Mouse (Mus musculus) erythroblast, embryonic 14.5 days (primary cell): Measurements from ENCODE around the gene Ppm1h. TPM values are rescaled to one million over a fixed set of nuclear protein-coding genes. Genes with fewer than 3 reads are reported as not detected.

Experiments used
- H3K27me3 ChIP-seq: 2 replicates; pipeline ENCODE4 v1.6.1; 2012; ENCODE audit warnings: inconsistent platforms; ENCODE audit not compliant: control insufficient read depth
- H3K36me3 ChIP-seq: 2 replicates; pipeline ENCODE4 v1.6.1; 2012; ENCODE audit warnings: mild to moderate bottlenecking, inconsistent platforms; ENCODE audit not compliant: control insufficient read depth
- H3K4me1 ChIP-seq: 2 replicates; pipeline ENCODE4 v1.6.1; 2012; ENCODE audit warnings: inconsistent platforms; ENCODE audit not compliant: control insufficient read depth
- H3K4me3 ChIP-seq: replicated peaks from 2 replicates; pipeline ENCODE3; 2012; ENCODE audit warnings: moderate library complexity, mild to moderate bottlenecking, inconsistent platforms
- H3K9me3 ChIP-seq: 2 replicates; pipeline ENCODE4 v1.6.1; 2012; ENCODE audit warnings: low read length, inconsistent platforms, mixed read lengths; ENCODE audit not compliant: control insufficient read depth
- GATA1 ChIP-seq: IDR thresholded peaks from 2 replicates; pipeline ENCODE4 v1.6.1; 2012; ENCODE audit warnings: low read length, inconsistent platforms, mixed read lengths
- TAL1 ChIP-seq: IDR thresholded peaks from 3 replicates; pipeline ENCODE4 v1.6.1; 2012; ENCODE audit warnings: low read length, inconsistent platforms, mixed read lengths
- polyA plus RNA-seq: library from polyadenylated mRNA; stranded (reverse); fragments of >175 nt; gene quantifications from 2 replicates; pipeline ENCODE4 v1.2.3, GENCODE M21; 2012

Gene Ppm1h
- polyA plus RNA-seq, 1 experiment: not detected

- no peaks in the 10 kb centered on the region for H3K36me3 ChIP-seq
- peaks cover 6% of the 10 kb centered on the region for H3K9me3 ChIP-seq
- H3K4me3 ChIP-seq: no peak overlapping the region
- H3K27me3 ChIP-seq: peaks cover 3% of the 10 kb centered on the region
- peaks cover 5% of the 10 kb centered on the region for H3K4me1 ChIP-seq
- TF ChIP-seq TAL1: no peak
- TF ChIP-seq GATA1: no peak
Measured at GRCm38 (mm10) chr10:122805866-122806265, 127.3 kb downstream of the Ppm1h start.

DNA sequence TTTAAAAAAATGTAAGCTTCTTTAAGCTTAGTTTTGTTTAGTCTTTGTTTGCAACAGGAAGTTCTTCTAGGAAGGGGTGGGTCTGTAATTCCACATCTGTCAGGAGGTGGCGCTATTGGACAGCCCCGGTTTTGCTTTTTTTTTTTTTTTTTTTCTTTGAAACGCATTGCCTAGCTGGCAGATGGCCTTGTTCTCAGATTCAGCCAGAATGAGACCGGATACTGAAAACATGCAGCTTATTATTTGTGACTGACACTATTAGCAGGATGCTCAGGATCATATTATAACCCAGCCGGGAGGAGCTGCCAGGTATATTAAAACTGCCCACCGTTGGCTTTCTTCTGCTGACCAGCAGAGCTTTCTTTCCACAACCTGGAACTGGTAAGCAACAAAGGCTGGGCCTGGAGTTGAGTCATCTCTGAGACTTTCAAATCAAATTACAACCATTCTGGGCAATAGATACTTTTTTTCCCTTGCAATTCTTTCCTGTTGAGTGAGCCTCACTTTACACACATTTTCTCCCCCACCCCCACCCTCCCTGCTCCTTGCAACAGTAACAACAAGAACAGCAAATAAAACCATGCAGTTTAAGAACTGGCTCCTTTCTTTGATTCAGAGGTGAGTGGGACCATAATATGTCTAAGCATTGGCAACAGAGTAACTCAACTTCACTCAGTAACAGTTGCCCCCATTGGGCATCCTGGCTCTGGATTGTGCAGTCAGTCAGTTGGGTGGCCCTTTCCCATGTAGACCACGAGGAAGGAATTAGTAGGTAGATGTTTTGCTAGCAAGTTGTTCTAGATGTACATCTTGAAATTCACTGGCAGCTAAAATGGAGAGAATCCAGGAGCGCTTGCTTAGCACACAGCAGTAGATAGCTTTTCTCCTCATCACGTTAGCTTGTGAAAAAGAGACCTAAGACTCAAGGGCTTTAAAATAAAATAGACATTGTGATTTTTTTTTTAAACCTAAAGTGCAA, 128.9 kb downstream of the Ppm1h start:
- H3K9me3 ChIP-seq: peaks cover 6% of the 10 kb centered on the region
- TF ChIP-seq TAL1: no peak
- no peak for TF ChIP-seq GATA1
- no peaks in the 10 kb centered on the region; the same call in 1 of the 2 replicates for H3K27me3 ChIP-seq

GRCm38 (mm10) chr10:122808186-122808585, 129.6 kb downstream of the Ppm1h start:
- Histone ChIP-seq H3K36me3 (no peaks in the 10 kb centered on the region), H3K9me3 (peaks cover 6% of the 10 kb centered on the region), H3K27me3 (no peaks in the 10 kb centered on the region), H3K4me1 (no peaks in the 10 kb centered on the region), H3K4me3 (no peak overlapping the region)
- TF ChIP-seq GATA1: no peak
- no peak for TF ChIP-seq TAL1

More for the DNA sequence above, 128.9 kb downstream of the Ppm1h start:
- Histone ChIP-seq H3K4me3 (no peak overlapping the region), H3K36me3 (no peaks in the 10 kb centered on the region), H3K4me1 (peaks cover under 1% of the 10 kb centered on the region; the same call in 1 of the 2 replicates)

- H3K9me3 ChIP-seq: peaks cover 2% of the 10 kb centered on the region
- TF ChIP-seq GATA1 (no peak), TAL1 (no peak)
Measured at GRCm38 (mm10) chr10:122809851-122810250, 131.3 kb downstream of the Ppm1h start.

GRCm38 (mm10) chr10:122815094-122815493, 136.5 kb downstream of the Ppm1h start:
- no peaks in the 10 kb centered on the region for H3K36me3 ChIP-seq
- H3K4me1 ChIP-seq: no peaks in the 10 kb centered on the region
- no peak for TF ChIP-seq GATA1
- TF ChIP-seq TAL1: no peak
- H3K9me3 ChIP-seq: peaks cover 3% of the 10 kb centered on the region
- H3K4me3 ChIP-seq: no peak overlapping the region
- no peaks in the 10 kb centered on the region for H3K27me3 ChIP-seq

More at GRCm38 (mm10) chr10:122809851-122810250, 131.3 kb downstream of the Ppm1h start:
- H3K27me3 ChIP-seq: no peaks in the 10 kb centered on the region
- H3K4me1 ChIP-seq: no peaks in the 10 kb centered on the region
- no peaks in the 10 kb centered on the region for H3K36me3 ChIP-seq
- no peak overlapping the region for H3K4me3 ChIP-seq

DNA sequence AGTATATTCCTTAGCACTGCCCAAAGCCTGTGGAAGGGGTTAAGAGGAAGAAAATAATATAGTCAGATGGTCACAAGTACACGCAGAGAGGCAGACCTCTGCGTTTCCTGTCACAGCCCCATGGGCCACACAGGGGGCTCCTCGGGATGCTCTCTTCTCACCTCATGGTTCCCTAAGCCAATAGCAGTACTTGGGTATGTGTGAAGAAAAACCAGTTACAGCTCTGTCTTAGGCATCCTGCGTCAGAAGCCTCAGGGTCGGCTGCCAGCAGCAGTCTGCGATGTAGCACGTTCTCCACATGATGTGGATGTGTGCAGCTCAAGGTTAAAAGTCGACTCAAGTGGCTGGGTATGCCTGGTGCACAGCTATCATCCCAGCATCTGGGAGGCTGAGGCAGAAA, 139.2 kb downstream of the Ppm1h start:
- H3K4me1 ChIP-seq: no peaks in the 10 kb centered on the region
- no peak overlapping the region for H3K4me3 ChIP-seq
- no peaks in the 10 kb centered on the region for H3K27me3 ChIP-seq
- no peaks in the 10 kb centered on the region for H3K36me3 ChIP-seq
- TF ChIP-seq TAL1: no peak
- no peak for TF ChIP-seq GATA1
- peaks cover 3% of the 10 kb centered on the region for H3K9me3 ChIP-seq

- TF ChIP-seq TAL1 (no peak), GATA1 (no peak)
- Histone ChIP-seq H3K36me3 (no peaks in the 10 kb centered on the region), H3K27me3 (no peaks in the 10 kb centered on the region), H3K9me3 (peaks cover 3% of the 10 kb centered on the region), H3K4me3 (no peak overlapping the region), H3K4me1 (no peaks in the 10 kb centered on the region)
Measured at GRCm38 (mm10) chr10:122819808-122820207, 141.2 kb downstream of the Ppm1h start.

DNA sequence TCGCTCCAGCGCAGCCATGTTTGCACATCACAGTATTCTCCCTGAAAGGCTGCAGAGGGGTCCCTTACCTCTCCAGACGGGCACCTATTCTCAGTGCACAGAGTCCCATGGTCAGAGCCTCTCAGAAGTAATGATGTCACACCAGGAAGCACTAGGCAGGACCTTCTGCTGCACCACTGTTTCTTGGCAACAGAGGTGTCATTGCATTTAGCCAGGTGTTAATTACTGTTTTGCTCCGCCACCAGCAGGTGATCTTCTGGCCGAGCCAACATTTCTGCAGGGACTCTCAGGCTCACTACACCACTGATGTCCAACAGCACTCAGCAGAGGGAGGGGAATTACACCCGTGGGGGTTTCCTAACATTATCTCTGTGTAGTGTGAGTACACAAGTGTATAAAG, 143.0 kb downstream of the Ppm1h start:
- TF ChIP-seq TAL1 (no peak), GATA1 (no peak)
- no peaks in the 10 kb centered on the region for H3K9me3 ChIP-seq
- no peaks in the 10 kb centered on the region for H3K36me3 ChIP-seq
- no peak overlapping the region for H3K4me3 ChIP-seq
- no peaks in the 10 kb centered on the region for H3K4me1 ChIP-seq
- H3K27me3 ChIP-seq: no peaks in the 10 kb centered on the region

- no peak overlapping the region for H3K4me3 ChIP-seq
- H3K36me3 ChIP-seq: no peaks in the 10 kb centered on the region
- H3K27me3 ChIP-seq: no peaks in the 10 kb centered on the region
- no peaks in the 10 kb centered on the region for H3K9me3 ChIP-seq
- no peak for TF ChIP-seq GATA1
- H3K4me1 ChIP-seq: no peaks in the 10 kb centered on the region
Measured at GRCm38 (mm10) chr10:122823642-122824041, 145.1 kb downstream of the Ppm1h start.
